Mouse (Mus musculus) heart, adult 2 months (tissue): ENCODE measurements at regions not wholly inside any gene's neighbourhood (a gene's known extent, or its start where the extent isn't known, plus 50 kb on each side); places are given as distances from the start of the nearest gene placed in this dataset.

Source experiments
- DNase-seq, 2 experiments: peaks; one replicate each; pipeline ENCODE4 v3.0.0; 2021
- H3K27ac ChIP-seq: fragments of 200-600 bp; 2 replicates; pipeline ENCODE4 v1.8.1; 2022
- H3K27me3 ChIP-seq: fragments of 200-500 bp; 2 replicates; pipeline ENCODE4 v1.6.1; 2012; ENCODE audit warnings: mild to moderate bottlenecking, low read length, inconsistent platforms, mixed read lengths; ENCODE audit not compliant: control insufficient read depth, insufficient read depth
- H3K36me3 ChIP-seq: fragments of 200-500 bp; 2 replicates; pipeline ENCODE4 v1.6.1; 2012; ENCODE audit warnings: low read length, inconsistent platforms; ENCODE audit not compliant: control insufficient read depth, insufficient read depth
- H3K4me1 ChIP-seq: fragments of 200-500 bp; 2 replicates; pipeline ENCODE4 v1.6.1; 2011; ENCODE audit warnings: low read length; ENCODE audit not compliant: control insufficient read depth, insufficient read depth
- H3K4me3 ChIP-seq: fragments of 200-600 bp; 2 replicates; pipeline ENCODE4 v1.8.1; 2022
- H3K79me2 ChIP-seq: fragments of 200-500 bp; replicated peaks from 2 replicates; pipeline ENCODE4 v1.6.1; 2012; ENCODE audit warnings: mild to moderate bottlenecking, inconsistent platforms, low read length, moderate library complexity, mixed read lengths; ENCODE audit not compliant: control insufficient read depth, insufficient read depth
- H3K9ac ChIP-seq: fragments of 200-500 bp; 2 replicates; pipeline ENCODE4 v1.6.1; 2012; ENCODE audit warnings: low read depth, mild to moderate bottlenecking, control low read depth, inconsistent platforms, low read length, mixed read lengths
- CTCF ChIP-seq: fragments of 200-600 bp; IDR thresholded peaks from 2 replicates; pipeline ENCODE4 v1.8.1; 2022; ENCODE audit warnings: antibody characterized with exemption, mild to moderate bottlenecking, moderate library complexity
- EP300 ChIP-seq: fragments of 200-500 bp; IDR thresholded peaks from 2 replicates; pipeline ENCODE4 v1.6.1; 2011; ENCODE audit warnings: low read depth, low read length, control low read depth; ENCODE audit not compliant: insufficient read depth
- POLR2A ChIP-seq: fragments of 200-500 bp; IDR thresholded peaks from 2 replicates; pipeline ENCODE4 v1.6.1; 2011; ENCODE audit warnings: mild to moderate bottlenecking, low read depth, low read length, control low read depth; ENCODE audit not compliant: insufficient read depth
- WGBS: fragments of 180-500 bp; shearing (Covaris S2); methylation state at CpG from one replicate; pipeline ENCODE4 v1.1.7; 2018; 5-methylcytosine and 5-hydroxymethylcytosine counted together
- intact Hi-C: fragments of 180-260 bp; cut with DNase I; formaldehyde crosslinking; loops from one replicate; pipeline ENCODE4 v1.15.1; 2025

DNA sequence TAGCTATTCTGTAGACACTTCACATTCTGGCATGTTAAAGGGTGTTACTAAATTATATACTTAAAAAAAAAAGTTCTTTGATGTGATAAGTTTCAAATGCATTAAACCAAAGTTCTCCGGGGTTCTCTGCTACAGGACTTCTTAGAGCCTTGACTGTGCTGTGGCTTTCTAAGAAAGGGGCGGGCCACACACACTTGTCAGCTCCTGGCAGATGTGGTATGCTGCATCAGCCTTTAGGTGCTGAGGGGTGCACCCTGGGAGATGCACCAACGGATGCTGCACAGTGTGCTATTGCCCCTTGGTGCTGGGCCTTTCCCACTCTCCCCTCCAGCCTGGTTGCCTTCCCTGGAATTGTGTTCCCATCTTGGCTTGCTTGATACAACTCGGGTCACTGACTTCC is 125.0 kb downstream of the Bcl2l11 start:
- DNase-seq = no peak
- no peaks in the 10 kb centered on the region for H3K27me3 ChIP-seq
- 80% methylated on average over 4 of the region's 4 CpGs for WGBS
- TF ChIP-seq CTCF (no peak), EP300 (no peak), POLR2A (no peak)
- no peaks in the 10 kb centered on the region for H3K79me2 ChIP-seq
- no peak overlapping the region for H3K27ac ChIP-seq
- peaks cover 8% of the 10 kb centered on the region for H3K4me1 ChIP-seq
- no peaks in the 10 kb centered on the region for H3K36me3 ChIP-seq
- no peak overlapping the region for H3K9ac ChIP-seq
- intact Hi-C loops = no loop called here
- no peak overlapping the region for H3K4me3 ChIP-seq

- Histone ChIP-seq H3K4me1 (no peaks in the 10 kb centered on the region), H3K79me2 (no peaks in the 10 kb centered on the region), H3K36me3 (no peaks in the 10 kb centered on the region), H3K4me3 (no peak overlapping the region), H3K27ac (no peak overlapping the region), H3K9ac (no peak overlapping the region), H3K27me3 (no peaks in the 10 kb centered on the region)
- intact Hi-C loops = no loop called here
- WGBS = 84% methylated on average over 6 of the region's 6 CpGs
- DNase-seq = no peak
- no peak for TF ChIP-seq EP300
- no peak for TF ChIP-seq CTCF
- no peak for TF ChIP-seq POLR2A
Measured at GRCm38 (mm10) chr2:128256651-128257050, 130.8 kb downstream of the Bcl2l11 start.

DNA sequence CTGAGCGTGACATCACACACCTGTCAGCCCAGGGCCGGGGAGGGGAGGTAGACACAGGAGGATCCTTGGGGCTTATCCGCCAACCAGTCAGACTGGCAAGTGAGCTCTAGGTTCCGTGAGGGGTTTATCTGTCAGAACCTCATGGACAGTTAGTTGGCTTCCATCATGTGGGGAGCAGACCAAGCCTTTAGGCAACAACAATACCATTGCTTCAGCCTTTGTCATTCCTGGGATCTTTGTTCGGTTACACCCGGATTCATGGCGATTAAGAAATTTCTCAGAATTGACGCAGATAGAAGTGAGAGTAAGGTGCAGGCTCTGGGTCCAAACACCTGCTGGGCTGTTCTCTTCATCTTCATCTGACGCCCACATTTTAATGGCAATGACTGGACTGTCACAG is 131.4 kb downstream of the Bcl2l11 start:
- TF ChIP-seq POLR2A = no peak
- no peak for TF ChIP-seq EP300
- TF ChIP-seq CTCF = no peak

DNA sequence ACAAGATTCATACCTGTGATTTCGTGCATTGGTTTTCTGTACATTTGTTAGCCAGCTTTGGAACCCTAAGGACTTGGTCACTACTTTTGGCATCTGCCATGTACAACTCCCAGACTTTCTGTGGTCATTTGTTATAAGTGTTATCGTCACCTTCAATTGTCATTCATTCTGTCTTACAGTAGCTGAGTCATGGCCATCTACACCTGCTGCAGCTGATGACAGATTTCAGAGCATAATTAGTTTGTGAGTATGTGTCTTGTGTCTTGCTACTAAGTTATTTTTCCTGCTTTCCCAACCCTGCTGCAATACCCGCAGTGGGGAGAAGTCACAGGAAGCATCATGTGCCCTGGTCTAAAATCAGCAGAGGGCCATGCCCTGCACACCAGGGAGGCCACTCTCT is 138.0 kb downstream of the Bcl2l11 start:
- H3K27me3 ChIP-seq = no peaks in the 10 kb centered on the region
- intact Hi-C loops = no loop called here
- no peak for DNase-seq
- TF ChIP-seq CTCF = no peak
- no peak for TF ChIP-seq EP300
- TF ChIP-seq POLR2A = no peak
- 80% methylated on average over 3 of the region's 3 CpGs for WGBS
- H3K4me1 ChIP-seq = no peaks in the 10 kb centered on the region
- no peak overlapping the region for H3K27ac ChIP-seq
- H3K79me2 ChIP-seq = no peaks in the 10 kb centered on the region
- no peak overlapping the region for H3K4me3 ChIP-seq
- H3K36me3 ChIP-seq = no peaks in the 10 kb centered on the region
- no peak overlapping the region for H3K9ac ChIP-seq

More for the DNA sequence above, 131.4 kb downstream of the Bcl2l11 start:
- Histone ChIP-seq H3K27me3 (no peaks in the 10 kb centered on the region), H3K27ac (no peak overlapping the region), H3K36me3 (no peaks in the 10 kb centered on the region), H3K4me3 (no peak overlapping the region), H3K79me2 (no peaks in the 10 kb centered on the region), H3K9ac (no peak overlapping the region), H3K4me1 (no peaks in the 10 kb centered on the region)
- intact Hi-C loops = no loop called here
- DNase-seq = no peak
- 95% methylated on average over 9 of the region's 9 CpGs for WGBS

GRCm38 (mm10) chr2:128265014-128265990 is 139.5 kb downstream of the Bcl2l11 start:
- Histone ChIP-seq H3K4me1 (no peaks in the 10 kb centered on the region), H3K9ac (no peak overlapping the region), H3K36me3 (no peaks in the 10 kb centered on the region), H3K27me3 (no peaks in the 10 kb centered on the region), H3K27ac (no peak overlapping the region), H3K4me3 (no peak overlapping the region), H3K79me2 (no peaks in the 10 kb centered on the region)
- intact Hi-C loops = no loop called here
- WGBS = 74% methylated on average over 9 of the region's 9 CpGs
- no peak for DNase-seq
- TF ChIP-seq CTCF = no peak
- no peak for TF ChIP-seq EP300
- TF ChIP-seq POLR2A = no peak
